ENCODE assay signal across 31 mouse cellular contexts in the genomic region with DNA sequence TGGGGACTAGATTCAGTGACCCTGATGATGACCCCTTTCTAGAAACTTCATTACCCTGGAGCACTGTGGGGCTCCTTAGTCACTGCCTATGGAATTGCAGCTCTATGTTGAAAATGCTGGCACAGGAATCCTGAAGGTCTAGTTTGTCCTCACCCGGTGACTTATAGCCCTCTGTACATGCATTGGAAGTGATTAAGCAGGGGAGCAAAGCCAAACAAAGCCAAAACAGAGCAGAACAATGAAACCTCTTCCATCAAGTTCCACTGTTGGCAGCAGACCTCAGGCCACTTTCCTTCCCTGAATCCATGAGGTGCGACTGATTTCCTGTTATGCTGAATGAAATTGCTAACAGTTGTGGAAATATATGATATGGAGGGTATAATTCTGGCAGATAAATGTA.
DNase-seq lines count a peak whose midpoint lies in the region; ATAC-seq and TF ChIP-seq lines count a peak whose summit lies in the region.
"Had no signal": no experiment of that assay in that cellular context is flagged by ENCODE, and none has a peak within 500 bp of the region (broad histone marks: within the 10 kb centered on the region; RNA-seq: fewer than 3 reads in every experiment).

No protein-coding gene starts in this region.

- WGBS in kidney, postnatal 0 days: 50% methylated on average over 2 of the region's 2 CpGs
- 33% methylated on average over 2 of the region's 2 CpGs for WGBS in limb, embryonic 15.5 days

- no peak for ATAC-seq in kidney, postnatal 0 days (replicated peaks; ENCODE audit: low FRiP score, low read depth)
- no peak for ATAC-seq in limb, embryonic 15.5 days (ENCODE audit: insufficient number of reproducible peaks, low FRiP score, low TSS enrichment, low read depth)
- ATAC-seq: activated CD4-positive, CD25-positive, alpha-beta regulatory T cell, adult 4 months; forebrain, embryonic 13.5 days; intestine, postnatal 0 days; liver, postnatal 0 days had no signal

- no peak overlapping the region for H3K9ac ChIP-seq in kidney, postnatal 0 days (ENCODE audit: low read depth, low read length)
- H3K9ac ChIP-seq in limb, embryonic 15.5 days: no peak overlapping the region
- H3K9ac ChIP-seq: forebrain, embryonic 13.5 days; heart, embryonic 13.5 days; hindbrain, embryonic 12.5 days; liver, postnatal 0 days; neural tube, embryonic 15.5 days; stomach, embryonic 15.5 days had no signal

- no peak overlapping the region for H3K4me2 ChIP-seq in kidney, postnatal 0 days (ENCODE audit: low read length)
- no peak overlapping the region for H3K4me2 ChIP-seq in limb, embryonic 15.5 days
- H3K4me2 ChIP-seq: forebrain, embryonic 13.5 days; heart, embryonic 13.5 days; hindbrain, embryonic 12.5 days; liver, embryonic 11.5 days; neural tube, embryonic 15.5 days; stomach, embryonic 15.5 days had no signal

- H3K27me3 ChIP-seq in kidney, postnatal 0 days (ENCODE audit: insufficient read depth, low read length): no peaks in the 10 kb centered on the region
- no peaks in the 10 kb centered on the region for H3K27me3 ChIP-seq in limb, embryonic 15.5 days
- H3K27me3 ChIP-seq: CH12.LX; heart, embryonic 13.5 days; hindbrain, embryonic 12.5 days; neural tube, embryonic 15.5 days; stomach, embryonic 15.5 days had no signal

- no peaks in the 10 kb centered on the region for H3K36me3 ChIP-seq in kidney, postnatal 0 days (ENCODE audit: insufficient read depth, low read length)
- H3K36me3 ChIP-seq in limb, embryonic 15.5 days: no peaks in the 10 kb centered on the region
- H3K36me3 ChIP-seq: G1E; heart, embryonic 13.5 days; hindbrain, embryonic 12.5 days; midbrain, embryonic 10.5 days; neural tube, embryonic 15.5 days; stomach, embryonic 15.5 days had no signal

- no peak overlapping the region for H3K4me3 ChIP-seq in kidney, postnatal 0 days (replicated peaks; ENCODE audit: low read depth, low read length)
- no peak overlapping the region for H3K4me3 ChIP-seq in limb, embryonic 15.5 days
- H3K4me3 ChIP-seq: forebrain, embryonic 13.5 days; heart, embryonic 13.5 days; hindbrain, embryonic 12.5 days; left cerebral cortex, adult 2 months; midbrain, embryonic 10.5 days; neural tube, embryonic 15.5 days; stomach, embryonic 15.5 days had no signal

- peak; percentile 47 for DNase-seq in kidney, postnatal 0 days (ENCODE audit: low spot score)
- no peak for DNase-seq in kidney, postnatal 25 days
- DNase-seq in 3T3-L1 (ENCODE audit: low read depth, low spot score): peak; percentile 53
- DNase-seq in adipocyte (ENCODE audit: low spot score): peak; percentile 10
- DNase-seq in left cerebral cortex, adult 8-10 months (ENCODE audit: low spot score in 2 of 2): no peak
- no peak for DNase-seq in frontal cortex, adult 2 months (ENCODE audit: extremely low spot score in 1 of 2, low spot score in 1 of 2)
- DNase-seq: adrenal gland, postnatal 14 days; B cell, adult 2 months; cerebellum, adult 8-10 months; cerebellum, postnatal 36 days; gastrocnemius, postnatal 10 days; heart, adult 18-20 months; heart, postnatal 14 days; left cerebral cortex, postnatal 4 days; liver, postnatal 0 days; right cerebral cortex, adult 18-20 months; thymus, adult 2 months had no signal

- peaks cover 4% of the 10 kb centered on the region; the same call in 1 of the 2 replicates for H3K4me1 ChIP-seq in kidney, postnatal 0 days (replicated peaks; ENCODE audit: insufficient read depth, low read length)
- peaks cover 12% of the 10 kb centered on the region for H3K4me1 ChIP-seq in limb, embryonic 15.5 days
- H3K4me1 ChIP-seq: heart, embryonic 13.5 days had no signal

- H3K9me3 ChIP-seq in kidney, postnatal 0 days (replicated peaks; ENCODE audit: low read length): no peaks in the 10 kb centered on the region
- no peaks in the 10 kb centered on the region for H3K9me3 ChIP-seq in limb, embryonic 15.5 days
- H3K9me3 ChIP-seq: forebrain, embryonic 13.5 days; hindbrain, embryonic 12.5 days; midbrain, embryonic 10.5 days; neural tube, embryonic 15.5 days; stomach, embryonic 15.5 days had no signal

- no peak overlapping the region for H3K27ac ChIP-seq in kidney, postnatal 0 days
- H3K27ac ChIP-seq in limb, embryonic 15.5 days: peak overlapping the region; percentile 18; the same call in 1 of the 2 replicates
- H3K27ac ChIP-seq: forebrain, embryonic 13.5 days; heart, embryonic 13.5 days; hindbrain, embryonic 12.5 days; left cerebral cortex, adult 2 months; macrophage; midbrain, embryonic 10.5 days; neural tube, embryonic 15.5 days; stomach, embryonic 15.5 days had no signal

- no peak for TF ChIP-seq CTCF in kidney, postnatal 0 days (IDR thresholded peaks at IDR 0.05; ENCODE audit: low read depth)

Comparison
In these comparisons a context has a peak if more than half of its experiments do, and no peak if none do; other contexts are left out.
1. DNase-seq: peak in kidney, postnatal 0 days (single experiment), 3T3-L1 (single experiment) and adipocyte (single experiment); none in kidney, postnatal 25 days (0 of 2), left cerebral cortex, adult 8-10 months (0 of 2) and frontal cortex, adult 2 months (0 of 2).